Mouse (Mus musculus): ENCODE measurements at regions not wholly inside any gene's neighbourhood (a gene's known extent, or its start where the extent isn't known, plus 50 kb on each side); places are given as distances from the start of the nearest gene placed in this dataset.

DNA sequence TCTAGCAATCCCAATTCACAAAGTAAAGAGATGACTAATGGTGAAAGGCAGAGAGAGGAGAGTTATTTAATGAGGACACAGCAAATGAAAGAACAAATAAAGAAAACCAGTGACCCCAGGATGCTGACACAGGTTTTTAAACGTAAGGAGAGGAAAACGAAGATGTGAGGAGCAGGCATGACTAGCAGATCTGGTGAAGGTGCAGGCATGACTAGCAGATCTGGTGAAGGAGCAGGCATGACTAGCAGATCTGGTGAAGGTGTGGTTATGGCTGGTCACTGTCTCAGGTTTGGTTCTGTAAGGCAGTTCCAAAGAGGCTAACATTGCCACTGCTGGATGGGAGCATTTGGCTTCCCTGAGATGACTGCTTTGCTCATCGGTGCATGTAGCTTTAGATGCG lies 57.0 kb downstream of the Mbl2 start:
- DNase-seq = no peak

DNA sequence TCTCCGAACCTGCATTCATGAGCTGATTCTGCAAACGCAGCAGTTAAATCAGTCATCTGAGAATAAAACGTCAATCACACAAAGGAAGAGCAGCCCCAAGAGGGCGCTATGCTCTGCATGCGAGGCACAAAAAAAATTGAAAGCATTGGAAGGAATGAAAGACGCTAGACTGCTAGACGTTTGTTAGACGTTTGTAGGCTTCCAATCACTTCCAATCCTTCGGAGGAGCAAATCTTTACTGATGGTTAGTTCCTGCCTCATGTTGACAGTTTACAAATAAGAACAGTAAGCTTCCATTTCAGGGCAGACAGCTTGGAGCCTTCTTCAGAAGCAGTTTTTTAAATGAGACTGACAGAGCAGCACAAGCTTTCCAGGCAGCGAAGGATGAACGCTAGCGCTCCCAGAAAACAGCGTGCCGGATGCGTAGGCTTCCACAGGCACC lies 62.5 kb downstream of the Mbl2 start:
- peak; percentile 11 for DNase-seq

DNA sequence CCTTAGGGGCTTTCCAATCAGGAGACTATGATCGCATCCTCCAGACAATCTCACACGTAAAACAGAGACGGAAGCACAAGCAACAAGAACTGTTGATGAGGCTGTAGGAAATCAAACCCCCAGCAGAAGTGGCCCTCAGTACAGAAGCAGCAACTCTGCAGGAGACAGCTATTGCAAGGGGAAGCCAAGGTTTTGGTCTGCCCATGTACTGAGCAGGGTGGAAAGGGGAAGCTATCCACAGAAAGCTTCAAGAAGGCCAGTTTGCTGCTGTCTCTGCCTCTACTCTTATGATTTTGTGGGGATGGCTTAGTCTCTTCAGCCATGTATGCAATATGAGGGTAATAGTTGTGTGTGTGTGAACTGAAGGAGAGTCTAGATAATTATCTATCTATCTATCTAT lies 63.3 kb downstream of the Mbl2 start:
- no peak for DNase-seq

DNA sequence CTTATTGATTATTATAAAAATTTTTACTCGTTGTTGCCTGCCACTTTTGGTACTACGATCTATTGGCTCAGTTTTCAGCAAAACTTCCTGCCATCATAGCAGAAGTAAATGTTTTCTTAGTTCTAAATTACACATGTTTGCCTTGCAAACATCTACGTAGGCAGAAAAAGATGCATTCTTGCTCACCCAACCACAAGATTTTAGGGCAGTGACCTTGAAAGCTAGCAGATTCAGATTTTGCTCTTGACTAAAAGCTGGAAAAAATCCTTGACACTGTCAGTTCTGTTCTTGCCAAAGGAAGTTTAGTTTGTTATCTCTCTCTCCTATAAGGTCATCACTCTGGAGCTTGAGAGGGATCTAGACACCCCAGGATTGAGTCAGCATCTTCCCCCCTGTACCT lies 66.8 kb downstream of the Mbl2 start:
- no peak for DNase-seq

DNA sequence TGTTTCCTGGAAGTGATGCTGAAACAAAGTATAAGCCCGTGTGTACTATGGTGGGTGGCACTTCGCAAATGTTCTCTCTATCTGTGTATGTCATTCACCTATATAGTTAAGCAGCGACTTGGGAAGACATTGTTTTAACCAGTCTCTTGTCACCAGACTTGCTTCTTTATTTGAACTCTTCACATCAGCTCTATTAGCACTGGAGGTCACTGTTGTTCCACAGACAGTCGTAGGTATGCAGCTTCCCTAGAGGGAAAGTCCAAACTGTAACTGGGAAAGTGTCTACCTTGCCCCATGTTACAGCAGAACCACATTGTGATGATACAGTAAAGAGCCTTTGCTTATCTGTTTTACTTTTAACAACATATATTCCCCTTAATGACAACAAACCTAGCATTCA lies 69.5 kb downstream of the Mbl2 start:
- no peak for DNase-seq

DNA sequence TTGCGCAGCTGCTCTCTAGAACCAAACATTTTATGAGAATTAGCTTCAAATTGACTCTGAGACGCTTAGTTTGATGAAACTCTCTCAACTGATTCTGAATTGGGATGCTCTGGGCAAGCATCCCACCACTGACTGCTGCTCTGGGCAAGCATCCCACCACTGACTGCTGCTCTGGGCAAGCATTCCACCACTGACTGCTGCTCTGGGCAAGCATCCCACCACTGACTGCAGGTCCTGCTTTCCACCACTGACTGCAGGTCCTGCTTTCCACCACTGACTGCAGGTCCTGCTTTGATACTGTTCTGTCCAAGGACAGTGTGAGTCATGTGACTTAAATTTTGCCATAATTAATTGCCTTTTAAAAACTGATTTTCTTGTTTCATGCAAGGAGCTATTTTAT lies 73.6 kb downstream of the Mbl2 start:
- no peak for DNase-seq

DNA sequence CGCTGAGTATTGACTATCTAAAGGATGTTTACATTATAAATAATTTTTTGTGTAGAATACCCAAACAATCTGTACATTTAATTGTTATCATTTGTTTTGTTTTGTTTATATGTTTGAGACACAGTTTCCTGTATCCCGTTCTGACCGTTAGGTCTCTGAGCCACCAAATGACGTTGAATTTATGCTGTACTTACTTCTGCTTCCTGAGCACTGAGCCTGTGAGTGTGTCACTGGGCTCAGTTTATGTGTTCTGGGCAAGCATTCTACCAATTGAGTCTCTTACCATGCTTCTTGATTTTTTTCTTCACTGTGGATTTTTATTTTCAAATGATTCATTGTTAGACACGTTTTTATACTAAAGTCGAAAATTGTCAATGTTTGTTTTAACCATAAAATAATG lies 74.2 kb downstream of the Mbl2 start:
- no peak for DNase-seq

DNA sequence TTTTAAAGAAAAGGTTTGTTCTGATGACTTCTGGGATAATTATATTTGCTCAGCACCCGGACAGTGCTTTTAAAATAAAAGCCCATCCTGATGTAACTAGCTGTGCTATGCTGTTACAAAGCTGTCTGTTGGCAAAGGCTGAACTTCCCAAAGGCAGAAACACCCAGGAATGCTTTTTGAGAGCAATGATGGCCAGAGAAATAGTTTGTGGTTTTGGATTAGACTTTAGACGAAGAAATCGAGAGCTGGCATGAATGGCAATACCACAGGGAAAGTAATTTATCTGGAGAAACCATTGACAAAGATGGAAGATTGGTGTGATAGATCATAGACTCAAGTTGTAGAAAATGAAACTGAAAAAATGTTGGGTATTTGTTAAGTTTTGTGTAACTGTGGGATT lies 84.6 kb downstream of the Mbl2 start:
- no peak for DNase-seq

DNA sequence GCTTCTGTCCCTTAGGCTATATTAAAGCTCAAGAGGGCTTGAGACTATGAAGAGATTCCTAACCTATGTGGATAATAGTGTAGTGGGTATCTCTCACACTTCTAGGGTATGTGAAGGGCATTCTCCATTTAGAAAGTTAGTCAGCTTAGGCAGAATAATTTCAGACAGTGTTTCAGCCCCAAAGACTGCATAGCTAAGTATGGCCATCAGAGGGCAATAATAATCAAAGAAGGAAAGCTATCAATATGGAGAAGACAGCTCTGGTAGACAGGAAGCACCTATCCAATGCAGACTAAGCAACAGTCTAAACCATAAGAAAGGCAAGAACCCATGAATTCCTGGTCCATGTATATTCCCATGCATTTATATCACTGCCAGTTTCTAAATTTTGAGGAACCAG lies 95.0 kb downstream of the Mbl2 start:
- no peak for DNase-seq

DNA sequence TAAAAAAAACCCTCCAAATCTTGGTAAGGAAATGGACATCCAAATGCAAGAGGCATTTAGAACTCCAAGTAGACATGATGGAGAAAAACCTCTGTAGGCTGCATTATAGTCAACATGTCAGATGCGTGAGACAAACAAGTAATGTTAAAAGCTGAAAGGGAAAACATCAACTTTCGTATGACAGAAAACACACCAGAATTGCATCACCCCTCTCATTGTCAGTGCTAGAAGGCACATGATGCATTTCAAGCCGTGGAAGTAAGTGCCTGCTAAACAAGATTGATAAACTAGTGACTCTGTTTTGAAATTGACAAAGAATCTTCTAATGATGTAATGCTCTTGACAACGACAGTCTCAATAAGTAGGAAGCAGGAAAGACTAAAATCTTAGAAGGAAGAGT lies 96.1 kb downstream of the Mbl2 start:
- DNase-seq = no peak

DNA sequence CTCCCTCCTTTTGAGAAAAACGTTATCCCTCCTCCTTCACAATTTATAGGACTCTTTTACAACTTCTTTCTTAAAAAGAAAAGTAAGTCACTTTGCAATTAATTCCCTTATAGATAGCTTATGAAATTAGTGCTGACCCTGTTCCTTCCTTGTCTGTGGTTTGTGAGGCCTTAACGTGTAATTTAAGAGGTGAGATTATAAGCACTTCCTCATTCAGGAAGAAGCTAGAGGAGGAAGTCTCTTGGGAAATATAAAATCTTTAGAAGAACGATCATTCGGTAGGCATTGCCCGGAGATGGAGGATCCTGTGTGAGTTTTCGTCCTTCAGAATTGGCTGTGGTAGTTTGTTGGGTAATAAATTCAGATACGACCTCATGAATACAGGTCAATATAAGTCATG lies 98.0 kb downstream of the Mbl2 start:
- no peak for DNase-seq

DNA sequence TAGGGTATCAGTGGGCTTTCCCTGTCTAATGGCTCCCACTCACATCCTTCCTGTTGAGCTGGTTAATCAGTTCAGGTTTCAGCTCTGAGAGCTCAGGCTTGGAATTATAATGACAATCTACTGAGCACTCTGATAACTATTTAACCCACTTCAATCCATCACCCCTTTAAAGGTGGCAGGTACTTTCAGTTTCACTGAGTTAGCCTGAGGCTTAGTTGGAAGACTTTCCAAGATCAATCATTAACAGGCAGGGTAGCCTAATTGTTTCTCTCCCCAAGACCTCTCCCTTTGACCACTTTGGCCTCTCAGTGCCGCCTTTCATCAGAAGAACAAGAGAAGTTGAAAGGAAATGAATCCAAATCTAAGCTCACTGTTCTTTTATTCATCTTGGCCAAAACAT lies 99.1 kb downstream of the Mbl2 start:
- no peak for DNase-seq

DNA sequence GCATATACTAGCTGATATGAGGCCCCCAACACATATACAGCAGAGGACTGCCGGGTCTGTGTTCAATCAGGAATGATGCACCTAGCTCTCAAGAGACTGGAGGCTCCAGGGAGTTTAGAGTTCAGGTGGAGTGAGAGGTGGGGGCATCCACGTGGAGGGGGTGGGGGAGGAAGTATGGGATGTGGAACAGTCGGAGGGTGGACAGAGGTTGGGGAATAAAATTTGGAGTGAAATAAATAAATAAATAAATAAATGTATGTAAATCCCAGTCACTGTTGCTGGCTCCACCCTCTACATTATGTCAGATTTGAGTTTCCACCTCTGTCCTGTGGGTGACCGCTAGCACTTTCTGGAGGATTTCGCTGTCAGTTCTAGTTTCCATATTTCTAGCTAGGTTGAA lies 111.7 kb downstream of the Mbl2 start:
- DNase-seq = no peak

DNA sequence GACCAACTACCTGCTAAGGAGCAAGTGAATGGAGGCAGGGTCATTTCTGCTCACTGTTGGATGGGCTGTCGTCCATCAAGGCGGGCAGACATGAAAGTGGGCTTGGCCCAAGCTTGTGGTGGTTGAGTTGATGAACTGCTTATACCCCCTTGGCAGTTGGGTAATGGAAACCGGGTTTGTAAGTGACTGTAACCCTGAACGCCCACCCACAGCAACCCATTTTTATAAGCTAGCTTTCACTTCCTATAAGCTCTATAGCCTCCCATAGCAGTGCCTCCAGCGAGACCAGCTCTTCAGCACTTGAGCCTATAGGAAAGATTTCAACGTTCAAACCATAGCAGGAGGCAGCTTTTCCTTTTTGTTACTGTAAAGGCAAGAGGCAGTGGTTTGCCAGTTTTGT lies 116.2 kb downstream of the Mbl2 start:
- no peak for DNase-seq

DNA sequence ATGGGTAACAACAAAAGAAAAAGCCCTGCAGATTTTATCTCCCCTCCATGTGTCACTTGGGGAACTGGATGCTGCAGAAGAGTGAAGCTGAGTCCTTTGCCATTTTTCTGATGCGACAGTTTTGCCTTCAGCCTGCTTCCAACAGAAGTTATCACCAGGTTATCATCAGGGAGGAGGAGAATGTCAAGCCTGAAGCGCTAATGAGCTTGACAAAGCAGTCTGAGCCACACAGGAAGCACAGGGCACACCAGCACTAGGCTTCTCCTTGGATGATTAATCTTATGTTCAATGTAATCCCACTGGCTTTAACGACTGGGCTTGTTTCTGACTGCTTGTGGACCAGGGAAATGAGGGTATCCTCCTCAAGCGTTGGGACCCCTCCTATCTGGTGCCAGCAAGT lies 122.2 kb downstream of the Mbl2 start:
- DNase-seq = no peak

DNA sequence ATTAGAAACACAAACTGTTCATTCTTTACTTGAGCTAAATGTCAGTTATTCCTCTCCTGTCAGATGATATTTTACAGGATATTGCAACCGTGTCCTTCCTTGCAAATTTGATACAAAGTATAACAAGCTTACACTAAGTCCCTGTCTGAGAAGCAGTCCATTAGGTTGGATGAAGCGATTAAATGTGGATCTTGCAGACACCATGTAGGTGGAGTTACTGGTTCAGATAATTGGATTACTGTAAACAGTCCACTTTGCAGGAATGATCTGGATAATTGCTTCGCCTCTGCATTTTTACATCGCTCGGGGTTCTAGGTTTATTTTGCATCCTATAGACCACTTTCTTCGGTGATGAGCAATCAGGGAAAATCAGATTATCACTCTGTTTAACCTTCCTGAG lies 126.2 kb downstream of the Mbl2 start:
- no peak for DNase-seq

DNA sequence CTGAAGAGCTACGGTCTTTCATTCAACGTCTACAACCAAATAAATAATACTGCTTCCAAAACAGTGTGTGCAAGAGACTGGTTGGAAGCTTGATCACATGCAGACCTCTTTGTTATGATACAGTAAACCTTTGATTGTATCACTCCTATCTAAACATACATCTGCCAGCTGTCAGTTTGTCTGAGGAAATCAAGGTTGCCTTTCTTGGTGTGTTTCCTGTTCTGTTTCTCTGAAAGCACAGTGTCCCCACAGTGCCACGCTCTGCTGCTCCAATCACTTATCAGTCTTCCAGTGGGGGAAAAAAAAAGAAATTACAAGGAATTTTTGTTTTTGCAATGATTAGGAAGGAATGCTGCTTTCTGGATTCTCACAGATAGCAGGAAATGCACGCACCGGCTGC lies 139.2 kb downstream of the Mbl2 start:
- DNase-seq = no peak

DNA sequence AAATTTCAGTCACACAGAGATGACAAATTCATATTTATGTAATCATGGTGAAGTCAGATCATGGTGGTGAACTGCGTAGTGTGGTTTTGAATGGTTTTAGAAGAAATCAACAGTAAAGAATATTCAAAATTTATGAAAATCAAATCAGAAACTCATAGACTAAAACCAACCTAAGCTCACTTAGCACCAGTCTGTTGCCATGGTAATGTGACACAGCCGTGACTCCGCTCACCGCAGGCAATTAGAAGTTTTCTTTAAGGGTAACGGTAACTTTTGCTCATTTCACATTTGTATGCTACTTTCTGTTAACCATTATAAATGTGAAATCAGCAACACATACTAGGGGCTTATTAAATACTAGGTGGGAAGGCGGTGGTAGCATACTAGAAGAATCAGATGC lies 147.0 kb downstream of the Mbl2 start:
- DNase-seq = no peak

DNA sequence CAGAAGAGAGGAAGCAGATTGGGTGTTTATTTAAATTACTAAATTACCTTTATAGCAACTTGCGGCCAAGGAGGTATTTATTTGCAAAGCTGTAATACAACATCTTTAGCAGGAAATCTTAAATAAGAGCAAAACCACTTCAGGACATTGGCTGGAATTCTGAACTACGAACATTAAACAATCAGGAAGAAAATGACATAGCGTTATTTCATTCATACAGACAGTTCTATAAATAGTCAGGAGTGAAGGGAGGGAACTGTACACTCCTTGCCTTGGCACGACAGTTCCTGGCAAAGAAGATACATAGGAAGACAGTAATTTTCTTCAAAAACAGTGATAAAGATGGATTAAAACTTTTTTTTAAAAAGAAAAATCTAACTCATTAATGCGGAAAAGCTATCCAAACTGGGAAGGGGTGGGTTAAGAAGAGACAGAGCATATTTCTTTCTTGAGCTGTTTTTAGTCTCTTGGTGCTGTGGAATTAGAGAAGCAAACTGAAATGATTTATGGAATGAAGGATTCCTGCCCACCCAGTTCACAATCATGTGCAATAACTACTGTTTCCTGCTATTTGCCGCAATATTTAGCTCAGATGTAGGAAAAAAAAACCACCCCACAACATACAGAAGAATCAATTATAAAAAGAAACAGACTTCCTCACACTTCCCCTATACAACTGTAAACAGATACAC lies 147.9 kb downstream of the Mbl2 start:
- DNase-seq = no peak

DNA sequence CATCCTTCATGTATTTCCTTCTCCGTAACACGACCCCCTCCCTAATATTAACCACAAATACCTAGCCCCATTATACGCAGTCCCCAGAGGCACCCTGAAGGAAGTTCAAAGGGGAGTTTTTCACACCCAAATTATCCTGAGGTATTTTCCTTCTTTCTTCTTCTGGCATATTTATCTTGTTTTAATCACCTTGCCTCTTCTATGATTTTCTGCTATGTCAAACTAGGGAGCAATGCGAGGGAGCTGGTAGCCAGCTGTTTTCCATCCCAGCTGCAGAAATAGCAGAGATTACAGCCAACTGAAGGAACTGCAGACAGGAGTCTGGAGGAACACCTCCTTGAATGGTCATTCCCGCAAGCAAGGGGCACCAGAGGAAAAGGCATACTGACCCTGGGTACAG lies 155.7 kb downstream of the Dkk1 start:
- no peak for DNase-seq

DNA sequence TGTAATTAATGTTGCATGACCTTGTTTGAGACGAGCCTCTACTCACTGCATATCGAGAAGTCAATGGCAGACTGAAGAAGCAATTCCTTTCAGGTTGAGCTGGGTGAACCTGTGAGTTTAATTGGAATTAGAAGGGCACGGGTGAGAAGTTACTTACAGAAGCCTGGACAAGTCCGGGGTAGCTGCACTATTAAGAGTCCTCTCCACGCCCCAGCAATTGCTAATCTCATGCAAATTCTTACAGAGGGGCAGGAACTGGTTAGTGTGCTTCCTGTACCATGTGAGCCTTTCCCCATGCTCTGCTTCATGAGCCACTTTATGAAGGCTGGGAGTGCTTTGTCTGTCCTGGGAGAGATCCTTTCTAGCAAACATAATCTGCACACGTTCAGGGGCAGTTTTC lies 142.5 kb downstream of the Dkk1 start:
- DNase-seq = no peak

DNA sequence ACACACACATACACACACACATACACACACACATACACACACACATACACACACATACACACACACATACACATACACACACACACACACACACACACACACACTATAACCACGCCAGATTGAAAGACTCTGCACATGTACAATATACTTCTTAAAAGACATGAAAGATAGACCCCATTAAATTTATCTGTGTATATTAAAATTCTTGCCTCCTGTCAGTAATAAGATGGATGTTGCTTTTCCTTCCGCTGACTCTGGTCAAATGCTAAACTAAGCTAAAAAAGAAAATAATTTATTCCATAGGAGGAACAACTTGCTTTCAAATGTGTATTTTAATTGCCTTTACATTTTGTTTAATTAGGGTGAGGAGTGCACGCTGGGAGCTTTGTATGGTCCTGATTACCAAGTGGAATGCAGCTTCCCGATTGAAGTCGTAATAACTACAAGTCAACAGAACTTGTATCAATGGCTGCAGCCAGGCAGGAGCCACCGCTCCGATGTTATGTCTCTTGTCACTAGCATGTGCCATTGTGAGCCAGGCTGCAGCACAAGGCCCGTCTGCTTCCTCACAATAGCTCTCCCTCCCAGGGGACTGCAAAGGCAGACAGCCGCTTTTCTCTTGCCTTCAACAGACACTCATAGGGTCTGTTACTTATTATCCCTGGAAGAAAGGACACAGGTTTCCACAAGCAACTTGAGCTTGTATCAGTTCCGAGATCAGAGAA lies 129.7 kb downstream of the Dkk1 start:
- no peak for DNase-seq

DNA sequence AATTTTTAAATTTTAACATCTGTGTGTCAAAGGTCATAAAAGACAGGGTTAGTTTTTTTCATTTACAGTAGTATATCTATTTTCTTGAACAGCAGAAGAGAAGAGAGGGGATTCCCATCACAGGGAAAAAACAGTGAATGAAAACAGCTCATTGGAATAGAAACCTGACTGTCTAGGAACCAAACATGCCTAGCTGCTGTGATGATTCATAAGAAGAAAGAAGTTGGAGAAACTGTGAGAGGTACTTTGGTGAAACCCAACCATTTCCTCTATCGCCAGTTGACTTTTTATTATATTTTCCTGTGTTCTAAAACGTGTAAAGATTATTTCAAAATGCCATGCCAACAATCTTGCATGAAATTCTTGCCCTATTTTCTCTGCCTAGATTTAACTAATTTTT lies 123.8 kb downstream of the Dkk1 start:
- no peak for DNase-seq

DNA sequence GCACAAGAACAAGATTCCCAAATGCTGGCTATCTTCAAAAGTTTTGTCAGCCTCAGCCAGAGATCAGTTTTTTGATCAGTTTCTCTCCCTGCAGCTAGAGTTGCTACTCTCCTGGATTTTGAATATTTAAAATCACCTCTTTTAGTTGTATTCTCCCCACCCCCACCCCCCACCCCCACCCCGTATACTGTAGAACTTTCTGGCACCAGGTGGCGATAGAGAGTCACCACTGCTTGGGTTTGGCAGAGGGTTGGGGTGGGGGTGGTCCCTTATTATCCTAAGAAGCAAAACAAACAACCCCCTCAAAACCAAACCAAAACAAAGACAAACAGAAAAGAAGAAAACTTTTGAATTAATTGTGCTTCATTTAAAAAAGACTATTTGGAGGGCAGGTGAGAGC lies 122.0 kb downstream of the Dkk1 start:
- DNase-seq = no peak

Data from adrenal gland, adult 2 months (tissue).